Mouse (Mus musculus) intestine, embryonic 16.5 days (tissue): ENCODE data around the gene Nemp1. TPM values are rescaled to one million over a fixed set of nuclear protein-coding genes. Genes with fewer than 3 reads are reported as not detected.

Experiments used
- ATAC-seq: fragments of 200-750 bp; cut with Nextera tagmentation; 2 replicates; pipeline ENCODE4 v1.8.0; 2017; ENCODE audit warnings: moderate TSS enrichment, moderate library complexity
- H3K27ac ChIP-seq: fragments of 300-500 bp; sonication (generic); 2 replicates; pipeline ENCODE4 v1.5.1; 2014; ENCODE audit warnings: mild to moderate bottlenecking, low read length
- H3K27me3 ChIP-seq: fragments of 300-500 bp; sonication (generic); replicated peaks from 2 replicates; pipeline ENCODE4 v1.6.1; 2014; ENCODE audit warnings: low read length, control low read depth, mixed read lengths; ENCODE audit not compliant: control insufficient read depth, insufficient read depth
- H3K36me3 ChIP-seq: fragments of 300-500 bp; sonication (generic); 2 replicates; pipeline ENCODE4 v1.6.1; 2014; ENCODE audit warnings: low read length, control low read depth; ENCODE audit not compliant: control insufficient read depth, insufficient read depth
- H3K4me1 ChIP-seq: fragments of 300-500 bp; sonication (generic); 2 replicates; pipeline ENCODE4 v1.6.1; 2014; ENCODE audit warnings: low read length, control low read depth, mixed read lengths; ENCODE audit not compliant: control insufficient read depth, insufficient read depth
- H3K4me2 ChIP-seq: fragments of 300-500 bp; sonication (generic); 2 replicates; pipeline ENCODE4 v1.6.1; 2014; ENCODE audit warnings: low read depth, low read length, control low read depth
- H3K4me3 ChIP-seq: fragments of 300-500 bp; sonication (generic); 2 replicates; pipeline ENCODE4 v1.5.1; 2014; ENCODE audit warnings: mild to moderate bottlenecking, low read length
- H3K9ac ChIP-seq: fragments of 300-500 bp; sonication (generic); 2 replicates; pipeline ENCODE4 v1.6.1; 2014; ENCODE audit warnings: low read depth, low read length
- H3K9me3 ChIP-seq: fragments of 300-500 bp; sonication (generic); 2 replicates; pipeline ENCODE4 v1.6.1; 2016; ENCODE audit warnings: low read length, control low read depth; ENCODE audit not compliant: control insufficient read depth
- WGBS: fragments of 180-500 bp; shearing (Covaris S2); extraction: QIAGEN DNeasy Blood & Tissue Kit; methylation state at CpG from one replicate; pipeline ENCODE4 v1.1.7; 2014; 5-methylcytosine and 5-hydroxymethylcytosine counted together
- polyA plus RNA-seq: library from polyadenylated mRNA; unstranded; fragments of >200 nt; fragmentation: Nextera tagmentation; extraction: Ambion mirVana; gene quantifications from 2 replicates; pipeline ENCODE4 v1.2.1, GENCODE M21; 2015

Nemp1 gene
- polyA plus RNA-seq, 1 experiment from 2014 or later: 5.9 TPM

- Histone ChIP-seq H3K9me3 (no peaks in the 10 kb centered on the region), H3K4me1 (peaks cover 64% of the 10 kb centered on the region), H3K36me3 (peaks cover 6% of the 10 kb centered on the region; the same call in 1 of the 2 replicates), H3K27ac (peak overlapping the region; percentile 83), H3K9ac (peak overlapping the region; percentile 59), H3K4me3 (peak overlapping the region; percentile 36), H3K27me3 (no peaks in the 10 kb centered on the region), H3K4me2 (peak overlapping the region; percentile 55)
- peak; percentile 34 for ATAC-seq
- 3% methylated on average over 16 of the region's 16 CpGs for WGBS
These were observed 4.6 kb upstream of the Nemp1 start for GRCm38 (mm10) chr10:127661915-127662663.

DNA sequence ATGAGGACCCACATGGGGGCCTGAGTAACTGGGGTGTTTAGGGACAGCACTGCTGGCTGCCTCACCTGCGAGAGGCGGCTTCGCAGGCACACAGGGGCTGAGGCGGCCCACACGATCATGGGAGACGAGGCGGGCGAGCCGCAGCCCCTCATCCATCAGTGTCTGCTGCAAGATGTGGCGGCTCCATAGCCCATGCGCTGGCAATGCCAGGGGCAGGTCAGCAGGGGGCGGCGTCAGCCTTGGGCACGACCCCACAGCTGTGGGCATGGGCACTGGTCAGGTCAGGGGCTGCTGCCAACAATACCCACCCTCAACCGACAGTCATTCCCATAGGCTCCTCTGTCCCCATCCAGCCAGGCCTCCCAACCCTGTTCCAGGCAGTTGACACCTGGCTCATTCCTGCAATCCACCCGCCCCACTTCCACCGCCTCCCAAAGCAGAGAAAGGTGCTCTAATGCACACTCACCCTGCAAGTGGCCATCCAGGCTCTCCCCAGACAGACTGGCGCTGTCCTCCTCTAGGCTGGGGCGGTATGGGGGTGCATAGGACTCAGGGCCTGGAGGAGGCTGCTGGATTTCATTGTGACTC lies 3.9 kb upstream of the Nemp1 start:
- H3K36me3 ChIP-seq: peaks cover 6% of the 10 kb centered on the region; the same call in 1 of the 2 replicates
- H3K4me3 ChIP-seq: peak overlapping the region; percentile 36
- H3K4me1 ChIP-seq: peaks cover 59% of the 10 kb centered on the region
- H3K4me2 ChIP-seq: peak overlapping the region; percentile 55
- H3K9me3 ChIP-seq: no peaks in the 10 kb centered on the region
- H3K9ac ChIP-seq: peak overlapping the region; percentile 59
- 37% methylated on average over 19 of the region's 19 CpGs for WGBS
- ATAC-seq: no peak
- H3K27ac ChIP-seq: peak overlapping the region; percentile 83
- H3K27me3 ChIP-seq: no peaks in the 10 kb centered on the region

- Histone ChIP-seq H3K4me1 (peaks cover 64% of the 10 kb centered on the region), H3K27ac (no peak overlapping the region; the same call in 1 of the 2 replicates), H3K9ac (0 out of 2 replicates have a peak overlapping the region, but pooled peaks have one; percentile 18), H3K4me2 (no peak overlapping the region), H3K36me3 (peaks cover 6% of the 10 kb centered on the region; the same call in 1 of the 2 replicates), H3K9me3 (no peaks in the 10 kb centered on the region), H3K4me3 (no peak overlapping the region), H3K27me3 (no peaks in the 10 kb centered on the region)
- no peak for ATAC-seq
- WGBS: 30% methylated on average over 5 of the region's 5 CpGs
These were observed 3.1 kb upstream of the Nemp1 start for GRCm38 (mm10) chr10:127663590-127663989.

GRCm38 (mm10) chr10:127664166-127664565 lies 2.5 kb upstream of the Nemp1 start:
- Histone ChIP-seq H3K4me3 (no peak overlapping the region), H3K27ac (no peak overlapping the region), H3K9me3 (no peaks in the 10 kb centered on the region), H3K4me1 (peaks cover 58% of the 10 kb centered on the region), H3K27me3 (no peaks in the 10 kb centered on the region), H3K36me3 (peaks cover 6% of the 10 kb centered on the region; the same call in 1 of the 2 replicates), H3K9ac (peak overlapping the region; percentile 80; the same call in 1 of the 2 replicates), H3K4me2 (peak overlapping the region; percentile 76; the same call in 1 of the 2 replicates)
- WGBS: 38% methylated on average over 16 of the region's 16 CpGs
- ATAC-seq: no peak

DNA sequence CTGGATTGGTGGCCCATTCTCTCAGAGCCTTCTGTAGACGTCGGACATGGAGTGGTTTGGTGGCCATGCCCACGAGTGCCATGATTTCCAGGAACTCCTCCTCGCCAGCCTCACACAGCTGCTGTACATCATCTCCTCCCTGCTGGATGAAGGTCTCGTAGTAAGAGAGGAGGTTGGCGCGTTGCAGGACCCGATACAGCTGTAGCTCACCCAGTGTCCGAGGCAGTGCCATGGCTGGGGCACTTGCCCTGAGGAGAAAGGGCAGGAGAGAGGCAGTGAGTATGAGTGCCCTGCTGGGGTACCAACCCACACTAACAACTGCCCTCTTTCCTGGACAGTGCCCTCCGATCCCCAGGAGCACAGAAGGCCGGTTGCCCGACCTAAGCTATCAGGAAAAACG lies 1.8 kb upstream of the Nemp1 start:
- H3K4me1 ChIP-seq: peaks cover 58% of the 10 kb centered on the region
- 46% methylated on average over 13 of the region's 13 CpGs for WGBS

GRCm38 (mm10) chr10:127665366-127666181 lies 1.1 kb upstream of the Nemp1 start:
- Histone ChIP-seq H3K9ac (peak overlapping the region; percentile 80), H3K27me3 (no peaks in the 10 kb centered on the region), H3K36me3 (no peaks in the 10 kb centered on the region), H3K27ac (peak overlapping the region; percentile 94), H3K9me3 (no peaks in the 10 kb centered on the region), H3K4me2 (peak overlapping the region; percentile 76), H3K4me1 (peaks cover 57% of the 10 kb centered on the region), H3K4me3 (peak overlapping the region; percentile 66)
- WGBS: 11% methylated on average over 14 of the region's 14 CpGs
- ATAC-seq: no peak

More for the DNA sequence above, 1.8 kb upstream of the Nemp1 start:
- peak overlapping the region; percentile 66 for H3K4me3 ChIP-seq
- peaks cover 2% of the 10 kb centered on the region; the same call in 1 of the 2 replicates for H3K36me3 ChIP-seq
- no peaks in the 10 kb centered on the region for H3K27me3 ChIP-seq
- H3K9ac ChIP-seq: peak overlapping the region; percentile 80; the same call in 1 of the 2 replicates
- no peak for ATAC-seq
- H3K4me2 ChIP-seq: peak overlapping the region; percentile 76
- no peaks in the 10 kb centered on the region for H3K9me3 ChIP-seq
- H3K27ac ChIP-seq: no peak overlapping the region

DNA sequence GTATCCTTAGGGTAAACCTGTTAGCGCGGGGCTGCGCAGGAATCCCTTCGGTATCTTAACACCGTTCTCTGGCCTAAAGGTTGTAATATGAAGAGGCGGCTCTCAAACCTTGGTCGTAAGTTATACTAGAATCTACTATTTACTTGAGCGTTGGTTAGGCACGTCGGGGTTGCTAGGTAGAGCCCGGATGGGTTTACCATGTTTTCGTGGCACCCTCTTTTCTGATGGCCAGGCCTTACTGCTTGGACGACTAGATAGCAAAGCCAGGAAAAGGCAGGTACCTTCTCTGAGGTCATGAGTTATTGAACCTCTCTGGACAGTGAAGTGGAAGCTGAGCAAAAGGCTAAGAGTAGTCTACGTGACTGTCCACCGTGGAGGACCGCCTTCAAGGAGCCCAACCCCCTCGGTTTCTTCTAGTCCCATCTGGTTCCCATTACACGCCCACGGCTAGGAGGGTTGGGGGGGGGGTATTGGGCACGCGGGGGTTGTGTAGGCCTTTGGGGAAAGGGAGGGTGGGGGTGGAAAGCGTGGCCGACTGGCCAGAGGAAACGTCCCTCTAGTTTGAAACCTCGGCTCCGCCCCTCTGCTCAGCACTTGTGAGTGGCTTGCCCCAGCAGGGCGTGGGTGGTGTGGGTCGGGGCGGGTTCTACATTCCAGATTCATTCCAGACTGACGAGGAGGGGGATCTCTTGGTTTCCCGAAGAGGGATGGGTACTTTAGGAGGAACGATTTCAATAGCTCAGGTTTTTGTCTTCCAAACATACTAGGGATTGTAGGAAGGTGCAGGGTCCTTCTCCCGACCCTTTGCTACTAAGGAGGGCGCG lies 780 bp downstream of the Nemp1 start:
- Histone ChIP-seq H3K4me3 (peak overlapping the region; percentile 66), H3K9ac (peak overlapping the region; percentile 80), H3K4me2 (peak overlapping the region; percentile 76), H3K27me3 (no peaks in the 10 kb centered on the region), H3K4me1 (peaks cover 38% of the 10 kb centered on the region), H3K27ac (peak overlapping the region; percentile 94), H3K36me3 (no peaks in the 10 kb centered on the region), H3K9me3 (no peaks in the 10 kb centered on the region)
- WGBS: 2% methylated on average over 35 of the region's 35 CpGs
- peak; percentile 69 for ATAC-seq

DNA sequence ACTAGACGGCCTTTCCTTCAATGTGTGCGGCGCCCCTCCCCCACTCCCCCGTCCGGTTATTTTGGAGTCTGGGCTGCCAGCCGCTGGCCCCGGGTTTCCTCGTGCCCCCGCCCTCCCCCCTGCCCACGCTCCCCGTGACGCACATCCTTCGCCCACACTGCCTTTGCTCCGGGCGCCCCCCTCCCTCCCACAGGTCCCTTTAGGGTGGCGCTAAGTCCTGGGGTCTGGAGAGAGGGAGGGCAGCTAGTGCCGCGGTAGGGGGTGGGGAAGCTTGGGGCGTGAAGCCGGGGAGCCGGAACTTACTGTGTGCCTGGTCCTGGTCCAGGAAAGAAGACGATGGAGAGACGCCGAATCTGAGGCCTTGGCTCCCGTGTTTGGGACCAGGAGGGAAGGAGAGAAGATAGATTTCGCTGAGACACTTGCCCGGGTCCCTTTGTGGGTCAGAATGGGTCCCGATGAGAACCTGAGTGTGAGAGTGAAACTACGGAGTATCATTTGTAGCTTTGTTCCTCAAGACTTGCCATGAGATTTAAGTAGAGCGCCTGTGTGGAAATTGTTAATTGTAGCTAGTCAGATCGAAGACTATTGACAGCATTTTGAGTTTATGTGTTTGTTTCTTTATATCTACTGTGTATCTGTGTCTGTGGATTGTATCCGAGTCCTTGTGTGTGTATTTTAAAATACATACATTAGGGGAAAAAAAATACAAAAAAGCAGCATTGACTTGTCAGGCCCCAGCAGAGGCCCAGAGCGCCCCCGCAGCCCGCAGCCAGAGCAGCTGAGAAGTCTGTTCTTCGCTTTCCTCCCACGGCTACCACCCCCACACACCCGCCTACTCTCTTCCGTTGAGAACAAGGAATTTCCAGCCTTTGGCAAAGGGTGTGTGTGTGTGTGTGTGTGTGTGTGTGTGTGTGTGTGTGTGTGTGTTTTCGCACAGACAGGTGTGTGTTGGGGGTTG lies 1.7 kb downstream of the Nemp1 start, which contains the start of gene Nab2:
TSS of gene Nab2 (minus strand) at position 476 of the 958 bp plus-strand sequence.
- Histone ChIP-seq H3K4me1 (peaks cover 29% of the 10 kb centered on the region), H3K9me3 (no peaks in the 10 kb centered on the region), H3K9ac (peak within 1 kb of the TSS; percentile 80), H3K4me3 (peak within 1 kb of the TSS; percentile 66), H3K27me3 (no peaks in the 10 kb centered on the region), H3K4me2 (peak within 1 kb of the TSS; percentile 76), H3K36me3 (no peaks in the 10 kb centered on the region), H3K27ac (peak within 1 kb of the TSS; percentile 94)
- peak; percentile 53 for ATAC-seq
- WGBS: 5% methylated on average over 37 of the region's 40 CpGs
